Mouse (Mus musculus) heart, postnatal 0 days (tissue): ENCODE results near the gene Cmtm6.

Experiments
- CTCF ChIP-seq: IDR thresholded peaks from 2 replicates; pipeline ENCODE4 v1.5.1; 2016; ENCODE audit warnings: antibody characterized with exemption, control low read depth, low read depth
- EP300 ChIP-seq: IDR thresholded peaks from 2 replicates; pipeline ENCODE4 v1.6.1; 2016; ENCODE audit warnings: antibody characterized with exemption, low read depth

DNA sequence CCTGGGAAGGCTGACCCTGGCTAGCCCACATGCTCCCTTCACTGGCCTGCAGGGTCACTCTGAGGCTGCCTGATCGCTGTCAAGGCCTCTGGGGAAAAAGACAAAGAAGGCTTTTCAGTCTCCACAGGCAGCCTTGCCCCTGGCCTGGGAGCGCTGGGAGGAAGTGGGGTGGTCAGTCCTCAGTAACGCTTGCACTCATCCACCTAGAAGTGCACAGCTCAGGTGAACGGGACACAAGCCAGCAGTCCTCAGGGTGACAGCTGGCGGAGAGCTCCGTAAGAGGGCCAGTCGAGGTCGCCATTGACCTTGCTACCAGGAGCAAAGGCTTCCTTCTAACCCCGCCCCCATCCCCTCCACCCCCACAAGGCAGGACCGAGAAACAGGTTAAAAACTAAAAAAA is 37.1 kb downstream of the Cmtm6 start:
- no peak for TF ChIP-seq EP300
- TF ChIP-seq CTCF, result no peak
